Mouse (Mus musculus): ENCODE data around the gene Bend6. TPM values are rescaled to one million over a fixed set of nuclear protein-coding genes. Genes with fewer than 3 reads are reported as not detected.

The Bend6 gene
- polyA plus RNA-seq (2016; fragmentation: Nextera tagmentation; extraction: Ambion mirVana) = 1.1 and 1.8 TPM in 2 replicates

- ATAC-seq (ENCODE audit: insufficient number of reproducible peaks, insufficient read depth, low FRiP score, low TSS enrichment, low read depth) = peak; percentile 81
- Histone ChIP-seq H3K9me3 (no peaks in the 10 kb centered on the region), H3K27ac (no peak within 1 kb of the TSS), H3K4me2 (peak within 1 kb of the TSS; percentile 90), H3K4me1 (replicated peaks) (peaks cover 9% of the 10 kb centered on the region; the same call in 1 of the 2 replicates), H3K27me3 (peaks cover 43% of the 10 kb centered on the region), H3K36me3 (no peaks in the 10 kb centered on the region), H3K4me3 (replicated peaks) (peak within 1 kb of the TSS; percentile 73), H3K9ac (replicated peaks) (peak within 1 kb of the TSS; percentile 70)
- under 1% methylated on average over 91 of the region's 110 CpGs for WGBS
These were observed at the start of gene Bend6 for GRCm38 (mm10) chr1:33907421-33908190. Gene Bend6 (minus strand): TSS chr1:33907816.

DNA sequence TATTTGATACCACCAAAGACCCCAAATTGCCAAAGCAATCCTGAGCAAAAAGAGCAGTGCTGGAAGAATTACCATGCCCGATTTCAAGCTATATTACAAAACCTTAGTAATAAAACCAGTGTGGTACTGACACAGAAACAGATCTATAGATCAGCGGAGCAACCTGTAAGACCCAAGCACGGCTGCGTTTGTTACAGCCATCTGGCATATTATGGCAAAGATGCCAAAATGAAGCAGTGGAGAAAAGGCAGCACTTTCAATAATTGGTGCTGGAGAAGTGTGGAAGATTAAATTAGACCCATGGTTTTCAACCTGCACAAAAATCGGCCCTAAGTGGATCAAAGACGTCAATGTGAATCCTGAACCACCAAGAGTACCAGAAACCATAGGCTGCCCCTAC, 48.0 kb upstream of the Bend6 start:
- Histone ChIP-seq H3K9ac (replicated peaks) (no peak overlapping the region), H3K4me3 (replicated peaks) (no peak overlapping the region), H3K27ac (no peak overlapping the region), H3K9me3 (no peaks in the 10 kb centered on the region), H3K27me3 (no peaks in the 10 kb centered on the region), H3K4me2 (no peak overlapping the region), H3K4me1 (replicated peaks) (no peaks in the 10 kb centered on the region), H3K36me3 (no peaks in the 10 kb centered on the region)
- WGBS = 90% methylated on average over 6 of the region's 6 CpGs
- no peak for ATAC-seq (ENCODE audit: insufficient number of reproducible peaks, insufficient read depth, low FRiP score, low TSS enrichment, low read depth)

DNA sequence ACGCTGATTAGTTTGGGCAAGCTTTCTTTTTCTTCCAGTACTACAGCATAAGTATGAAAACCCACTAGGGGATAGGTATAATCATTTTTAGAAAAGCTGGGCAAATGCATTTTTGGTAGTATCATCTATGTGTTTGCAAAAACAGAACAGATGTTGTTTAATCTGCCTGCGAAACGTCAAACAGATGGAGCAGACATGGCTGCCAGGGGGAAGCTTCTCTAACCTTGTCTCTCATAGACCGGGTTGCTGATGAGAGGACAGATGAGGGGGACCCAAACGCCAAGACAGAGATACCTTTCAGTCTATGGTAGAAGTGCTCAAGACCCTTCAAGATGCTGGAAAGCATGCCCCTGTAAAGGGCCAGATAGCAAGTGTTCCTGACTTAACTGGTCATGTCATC, 40.9 kb upstream of the Bend6 start:
- Histone ChIP-seq H3K4me1 (replicated peaks) (no peaks in the 10 kb centered on the region; the same call in 1 of the 2 replicates), H3K27ac (no peak overlapping the region), H3K4me3 (replicated peaks) (no peak overlapping the region), H3K36me3 (no peaks in the 10 kb centered on the region), H3K9ac (replicated peaks) (no peak overlapping the region), H3K4me2 (no peak overlapping the region), H3K27me3 (no peaks in the 10 kb centered on the region), H3K9me3 (no peaks in the 10 kb centered on the region)
- 87% methylated on average over 5 of the region's 5 CpGs for WGBS
- no peak for ATAC-seq (ENCODE audit: insufficient number of reproducible peaks, insufficient read depth, low FRiP score, low TSS enrichment, low read depth)

DNA sequence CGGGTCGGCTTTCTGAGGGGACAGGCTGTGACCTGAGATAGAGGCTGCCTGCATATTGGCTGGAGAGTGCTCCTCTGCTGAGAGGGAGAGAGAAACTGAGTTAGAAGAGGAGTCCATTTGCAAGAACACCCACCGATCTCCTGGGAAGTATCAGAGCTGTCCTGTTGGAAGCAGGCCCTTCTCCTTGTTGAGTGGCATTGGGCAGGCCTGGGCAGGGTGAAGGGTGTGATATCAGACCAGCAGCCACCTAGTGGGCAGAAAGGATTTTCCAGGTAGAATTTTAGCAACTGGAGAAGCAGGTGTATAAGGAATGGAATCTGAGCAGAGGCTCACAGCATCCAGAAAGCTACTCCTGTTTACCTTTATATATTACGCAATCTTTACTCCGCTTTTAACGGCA, 40.2 kb upstream of the Bend6 start:
- no peak overlapping the region for H3K4me2 ChIP-seq
- H3K4me3 ChIP-seq (replicated peaks) = no peak overlapping the region
- H3K9me3 ChIP-seq = no peaks in the 10 kb centered on the region
- 90% methylated on average over 6 of the region's 6 CpGs for WGBS
- no peaks in the 10 kb centered on the region for H3K36me3 ChIP-seq
- no peak overlapping the region for H3K9ac ChIP-seq (replicated peaks)
- ATAC-seq (ENCODE audit: insufficient number of reproducible peaks, insufficient read depth, low FRiP score, low TSS enrichment, low read depth) = no peak
- H3K27me3 ChIP-seq = no peaks in the 10 kb centered on the region
- no peaks in the 10 kb centered on the region; the same call in 1 of the 2 replicates for H3K4me1 ChIP-seq (replicated peaks)
- H3K27ac ChIP-seq = no peak overlapping the region

GRCm38 (mm10) chr1:33946601-33947395, 39.2 kb upstream of the Bend6 start:
- H3K9me3 ChIP-seq = no peaks in the 10 kb centered on the region
- H3K4me3 ChIP-seq (replicated peaks) = no peak overlapping the region
- 70% methylated on average over 12 of the region's 12 CpGs for WGBS
- no peaks in the 10 kb centered on the region; the same call in 1 of the 2 replicates for H3K4me1 ChIP-seq (replicated peaks)
- H3K4me2 ChIP-seq = no peak overlapping the region
- H3K27me3 ChIP-seq = no peaks in the 10 kb centered on the region
- H3K36me3 ChIP-seq = no peaks in the 10 kb centered on the region
- no peak overlapping the region for H3K27ac ChIP-seq
- no peak for ATAC-seq (ENCODE audit: insufficient number of reproducible peaks, insufficient read depth, low FRiP score, low TSS enrichment, low read depth)
- no peak overlapping the region for H3K9ac ChIP-seq (replicated peaks)

GRCm38 (mm10) chr1:33945756-33946155, 38.1 kb upstream of the Bend6 start:
- Histone ChIP-seq H3K4me2 (no peak overlapping the region), H3K9ac (replicated peaks) (no peak overlapping the region), H3K9me3 (no peaks in the 10 kb centered on the region), H3K27me3 (no peaks in the 10 kb centered on the region), H3K4me3 (replicated peaks) (no peak overlapping the region), H3K4me1 (replicated peaks) (no peaks in the 10 kb centered on the region; the same call in 1 of the 2 replicates), H3K36me3 (no peaks in the 10 kb centered on the region), H3K27ac (no peak overlapping the region)
- no peak for ATAC-seq (ENCODE audit: insufficient number of reproducible peaks, insufficient read depth, low FRiP score, low TSS enrichment, low read depth)
- WGBS = 95% methylated on average over 6 of the region's 6 CpGs

- no peaks in the 10 kb centered on the region for H3K27me3 ChIP-seq
- no peak overlapping the region for H3K27ac ChIP-seq
- no peaks in the 10 kb centered on the region for H3K36me3 ChIP-seq
- H3K9ac ChIP-seq (replicated peaks) = no peak overlapping the region
- no peak for ATAC-seq (ENCODE audit: insufficient number of reproducible peaks, insufficient read depth, low FRiP score, low TSS enrichment, low read depth)
- H3K9me3 ChIP-seq = no peaks in the 10 kb centered on the region
- no peak overlapping the region for H3K4me3 ChIP-seq (replicated peaks)
- no peak overlapping the region for H3K4me2 ChIP-seq
- no peaks in the 10 kb centered on the region; the same call in 1 of the 2 replicates for H3K4me1 ChIP-seq (replicated peaks)
- WGBS = 72% methylated on average over 17 of the region's 17 CpGs
These were observed 37.5 kb upstream of the Bend6 start for GRCm38 (mm10) chr1:33944977-33945750.

DNA sequence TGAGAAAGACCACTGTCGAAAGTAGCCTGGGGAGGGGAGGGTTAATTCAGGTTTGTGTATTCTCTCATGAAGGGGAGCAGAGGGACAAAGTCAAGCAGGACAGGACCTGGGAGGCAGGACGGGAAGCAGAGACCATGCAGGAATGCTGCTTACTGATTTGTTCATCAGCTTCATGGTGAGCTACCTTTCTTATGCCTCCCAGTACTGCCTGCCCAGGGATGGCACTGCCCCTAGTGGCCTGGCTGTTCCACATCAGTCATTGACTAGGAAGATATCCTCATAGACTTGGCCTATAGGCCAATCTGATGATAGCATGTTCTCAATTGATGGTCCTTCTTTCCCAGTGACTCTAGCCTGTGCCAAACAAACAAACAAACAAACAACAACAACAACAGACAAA, 36.3 kb upstream of the Bend6 start:
- WGBS = 85% methylated on average over 2 of the region's 2 CpGs
- Histone ChIP-seq H3K27ac (no peak overlapping the region), H3K4me3 (replicated peaks) (no peak overlapping the region), H3K36me3 (no peaks in the 10 kb centered on the region), H3K9ac (replicated peaks) (no peak overlapping the region), H3K9me3 (no peaks in the 10 kb centered on the region), H3K27me3 (no peaks in the 10 kb centered on the region), H3K4me2 (no peak overlapping the region), H3K4me1 (replicated peaks) (no peaks in the 10 kb centered on the region; the same call in 1 of the 2 replicates)
- no peak for ATAC-seq (ENCODE audit: insufficient number of reproducible peaks, insufficient read depth, low FRiP score, low TSS enrichment, low read depth)

- Histone ChIP-seq H3K27me3 (no peaks in the 10 kb centered on the region), H3K36me3 (no peaks in the 10 kb centered on the region), H3K4me3 (replicated peaks) (no peak overlapping the region), H3K4me1 (replicated peaks) (no peaks in the 10 kb centered on the region; the same call in 1 of the 2 replicates), H3K9me3 (no peaks in the 10 kb centered on the region), H3K27ac (no peak overlapping the region), H3K4me2 (no peak overlapping the region), H3K9ac (replicated peaks) (no peak overlapping the region)
- 90% methylated on average over 8 of the region's 8 CpGs for WGBS
- ATAC-seq (ENCODE audit: insufficient number of reproducible peaks, insufficient read depth, low FRiP score, low TSS enrichment, low read depth) = no peak
These were observed 35.0 kb upstream of the Bend6 start for GRCm38 (mm10) chr1:33942638-33943037.

- Histone ChIP-seq H3K4me1 (replicated peaks) (no peaks in the 10 kb centered on the region; the same call in 1 of the 2 replicates), H3K27ac (no peak overlapping the region), H3K36me3 (no peaks in the 10 kb centered on the region), H3K4me2 (no peak overlapping the region), H3K27me3 (no peaks in the 10 kb centered on the region), H3K9me3 (no peaks in the 10 kb centered on the region), H3K4me3 (replicated peaks) (no peak overlapping the region), H3K9ac (replicated peaks) (no peak overlapping the region)
- ATAC-seq (ENCODE audit: insufficient number of reproducible peaks, insufficient read depth, low FRiP score, low TSS enrichment, low read depth) = no peak
- WGBS = 87% methylated on average over 11 of the region's 11 CpGs
These were observed 32.8 kb upstream of the Bend6 start for GRCm38 (mm10) chr1:33940364-33940928.

Measured in limb, embryonic 12.5 days (tissue).